Mouse (Mus musculus): ENCODE results near the gene Papolg. TPM values are rescaled to one million over a fixed set of nuclear protein-coding genes. Genes with fewer than 3 reads are reported as not detected.

Papolg gene
- 10 to 100 TPM; 43.9 to 46.0 TPM for polyA plus RNA-seq (2017; shearing (Covaris generic))

GRCm38 (mm10) chr11:23895060-23895426, at the start of gene Papolg:
Gene Papolg (minus strand): TSS chr11:23895253.

Other genes with a start within 250 kb of the Papolg start
- gene Pus10, start 229.6 kb downstream of the Papolg start, polyA plus RNA-seq (2017; shearing (Covaris generic)): 10 to 100 TPM; 13.0 to 22.4 TPM
- gene Pex13, start 229.3 kb downstream of the Papolg start, polyA plus RNA-seq (2017; shearing (Covaris generic)): 10 to 100 TPM; 31.4 to 46.3 TPM
- 10 to 100 TPM; 17.9 to 29.2 TPM for gene Rel, start 124.3 kb downstream of the Papolg start, polyA plus RNA-seq (2017; shearing (Covaris generic))
- not detected for gene A830031A19Rik, start 179.8 kb upstream of the Papolg start, polyA plus RNA-seq (2017; shearing (Covaris generic))
- gene Bcl11a, start 182.8 kb upstream of the Papolg start, polyA plus RNA-seq (2017; shearing (Covaris generic)): 1 to 10 TPM in 1 of 2 experiments, under 1 TPM in 1; 0.69 to 3.8 TPM

All from inflammation-experienced regulatory T-cells (primary cell).